Mouse (Mus musculus): Measurements from ENCODE around the gene Tpd52l2.

- TF ChIP-seq CTCF (conservative IDR thresholded peaks at IDR 0.05; ENCODE audit: insufficient read depth, insufficient read length, low read depth, low read length) (peak; percentile 50), POLR2A (IDR thresholded peaks at IDR 0.05; ENCODE audit: low read depth, low read length) (no peak)
These were observed 25.9 kb downstream of the Tpd52l2 start for GRCm38 (mm10) chr2:181522811-181523210.

Data from kidney, adult 2 months (tissue).